ENCODE assay signal across 26 mouse cellular contexts in genomic region chr13:39968349-39969016, GRCm38 (mm10).
DNase-seq lines count a peak whose midpoint lies in the region; ATAC-seq lines count a peak whose summit lies in the region.
"Had no signal": no experiment of that assay in that cellular context is flagged by ENCODE, and none has a peak within 500 bp of the region (broad histone marks: within the 10 kb centered on the region; RNA-seq: fewer than 3 reads in every experiment).

No protein-coding gene starts in this region.

- H3K4me2 ChIP-seq in limb, embryonic 11.5 days (ENCODE audit: low read depth, severe bottlenecking), result no peak overlapping the region
- no peak overlapping the region for H3K4me2 ChIP-seq in embryonic facial prominence, embryonic 14.5 days (ENCODE audit: low read depth, low read length)
- H3K4me2 ChIP-seq in limb, embryonic 13.5 days (replicated peaks), result 0 out of 2 replicates have a peak overlapping the region, but pooled peaks have one; percentile 1
- H3K4me2 ChIP-seq: embryonic facial prominence, embryonic 12.5 days; forebrain, embryonic 12.5 days; forebrain, embryonic 15.5 days; heart, embryonic 12.5 days; heart, embryonic 15.5 days; hindbrain, embryonic 13.5 days had no signal

- H3K4me1 ChIP-seq in limb, embryonic 11.5 days (ENCODE audit: control insufficient read depth, insufficient read depth, low read length), result no peaks in the 10 kb centered on the region
- peaks cover 9% of the 10 kb centered on the region for H3K4me1 ChIP-seq in limb, embryonic 10.5 days
- H3K4me1 ChIP-seq in embryonic facial prominence, embryonic 14.5 days (ENCODE audit: control insufficient read depth, insufficient read depth, low read length), result no peaks in the 10 kb centered on the region
- peaks cover 9% of the 10 kb centered on the region; the same call in 1 of the 2 replicates for H3K4me1 ChIP-seq in limb, embryonic 13.5 days
- H3K4me1 ChIP-seq: forebrain, embryonic 12.5 days; forebrain, embryonic 15.5 days; heart, embryonic 12.5 days; heart, embryonic 15.5 days; hindbrain, embryonic 10.5 days; hindbrain, embryonic 13.5 days had no signal

- H3K36me3 ChIP-seq in limb, embryonic 11.5 days (ENCODE audit: control insufficient read depth, insufficient read depth, low read length), result no peaks in the 10 kb centered on the region
- no peaks in the 10 kb centered on the region for H3K36me3 ChIP-seq in limb, embryonic 10.5 days
- no peaks in the 10 kb centered on the region for H3K36me3 ChIP-seq in embryonic facial prominence, embryonic 14.5 days (ENCODE audit: control insufficient read depth, insufficient read depth, low read length)
- no peaks in the 10 kb centered on the region for H3K36me3 ChIP-seq in limb, embryonic 13.5 days
- H3K36me3 ChIP-seq: embryonic facial prominence, embryonic 12.5 days; forebrain, embryonic 12.5 days; forebrain, embryonic 15.5 days; heart, embryonic 12.5 days; heart, embryonic 15.5 days; hindbrain, embryonic 10.5 days; hindbrain, embryonic 13.5 days had no signal

- H3K4me3 ChIP-seq in limb, embryonic 11.5 days (ENCODE audit: low read depth, low read length), result no peak overlapping the region
- H3K4me3 ChIP-seq in limb, embryonic 10.5 days, result no peak overlapping the region
- H3K4me3 ChIP-seq in embryonic facial prominence, embryonic 14.5 days (ENCODE audit: low read depth, low read length), result no peak overlapping the region
- H3K4me3 ChIP-seq in limb, embryonic 13.5 days, result no peak overlapping the region
- H3K4me3 ChIP-seq: embryonic facial prominence, embryonic 12.5 days; erythroblast, embryonic 14.5 days; forebrain, embryonic 12.5 days; forebrain, embryonic 15.5 days; heart, embryonic 12.5 days; heart, embryonic 15.5 days; hindbrain, embryonic 10.5 days; hindbrain, embryonic 13.5 days had no signal

- no peaks in the 10 kb centered on the region for H3K9me3 ChIP-seq in limb, embryonic 11.5 days (ENCODE audit: control insufficient read depth, low read length)
- H3K9me3 ChIP-seq in limb, embryonic 10.5 days (replicated peaks), result no peaks in the 10 kb centered on the region
- peaks cover 5% of the 10 kb centered on the region; the same call in 1 of the 2 replicates for H3K9me3 ChIP-seq in embryonic facial prominence, embryonic 14.5 days (ENCODE audit: control insufficient read depth, low read length)
- H3K9me3 ChIP-seq in limb, embryonic 13.5 days, result peaks cover 6% of the 10 kb centered on the region
- H3K9me3 ChIP-seq: embryonic facial prominence, embryonic 12.5 days; forebrain, embryonic 12.5 days; heart, embryonic 15.5 days had no signal

- H3K27me3 ChIP-seq in limb, embryonic 11.5 days (ENCODE audit: control insufficient read depth, insufficient read depth, low read length), result no peaks in the 10 kb centered on the region
- H3K27me3 ChIP-seq in limb, embryonic 10.5 days (ENCODE audit: low read depth, poor library complexity, severe bottlenecking), result no peaks in the 10 kb centered on the region
- H3K27me3 ChIP-seq in embryonic facial prominence, embryonic 14.5 days (replicated peaks; ENCODE audit: control insufficient read depth, insufficient read depth, low read length), result no peaks in the 10 kb centered on the region
- peaks cover 6% of the 10 kb centered on the region; the same call in 1 of the 2 replicates for H3K27me3 ChIP-seq in limb, embryonic 13.5 days
- H3K27me3 ChIP-seq: embryonic facial prominence, embryonic 12.5 days; forebrain, embryonic 12.5 days; forebrain, embryonic 15.5 days; heart, embryonic 12.5 days; heart, embryonic 15.5 days; hindbrain, embryonic 13.5 days had no signal

- WGBS in limb, embryonic 11.5 days, result 64% methylated on average over 8 of the region's 8 CpGs
- 80% methylated on average over 8 of the region's 8 CpGs for WGBS in limb, embryonic 10.5 days
- WGBS in embryonic facial prominence, embryonic 14.5 days, result 44% methylated on average over 8 of the region's 8 CpGs
- 43% methylated on average over 8 of the region's 8 CpGs for WGBS in limb, embryonic 13.5 days

- peak; percentile 25 for DNase-seq in limb, embryonic 11.5 days (ENCODE audit: low spot score)
- DNase-seq in limb, embryonic 10.5 days (ENCODE audit: low spot score), result no peak
- DNase-seq in embryonic facial prominence, embryonic 14.5 days (ENCODE audit: low spot score), result peak; percentile 3
- no peak for DNase-seq in c-Kit-positive CD71-positive TER-119-positive erythroid progenitor cells, embryonic 14.5 days (ENCODE audit: low spot score)
- DNase-seq in adrenal gland, adult 18-20 months (ENCODE audit: low spot score in 2 of 2), result no peak
- DNase-seq: adrenal gland, adult 8-10 months; adrenal gland, postnatal 25 days; cerebellum, adult 18-20 months; cerebellum, adult 9-10 months; cerebellum, postnatal 14 days; gastrocnemius, postnatal 10 days; gastrocnemius, postnatal 36 days; heart, adult 11 months; heart, postnatal 10 days; heart, postnatal 36 days had no signal

- H3K9ac ChIP-seq in limb, embryonic 11.5 days (ENCODE audit: low read length), result no peak overlapping the region
- H3K9ac ChIP-seq in embryonic facial prominence, embryonic 14.5 days (ENCODE audit: low read depth, low read length), result no peak overlapping the region
- H3K9ac ChIP-seq in limb, embryonic 13.5 days, result no peak overlapping the region
- H3K9ac ChIP-seq: embryonic facial prominence, embryonic 12.5 days; forebrain, embryonic 12.5 days; forebrain, embryonic 15.5 days; heart, embryonic 12.5 days; heart, embryonic 15.5 days; hindbrain, embryonic 13.5 days had no signal

- no peak for ATAC-seq in limb, embryonic 11.5 days (ENCODE audit: insufficient number of reproducible peaks, low FRiP score, low TSS enrichment, low read depth)
- no peak for ATAC-seq in embryonic facial prominence, embryonic 14.5 days (ENCODE audit: low read depth)
- ATAC-seq in limb, embryonic 13.5 days (ENCODE audit: low FRiP score, low read depth), result peak; percentile 71
- ATAC-seq: CD4-positive, CD25-positive, alpha-beta regulatory T cell, adult 4 months; forebrain, embryonic 15.5 days; intestine, postnatal 0 days had no signal

- no peak overlapping the region for H3K27ac ChIP-seq in limb, embryonic 11.5 days (replicated peaks; ENCODE audit: low read depth, low read length)
- no peak overlapping the region for H3K27ac ChIP-seq in limb, embryonic 10.5 days
- no peak overlapping the region for H3K27ac ChIP-seq in embryonic facial prominence, embryonic 14.5 days (replicated peaks; ENCODE audit: low read depth, low read length)
- H3K27ac ChIP-seq in limb, embryonic 13.5 days, result no peak overlapping the region
- H3K27ac ChIP-seq: embryonic facial prominence, embryonic 12.5 days; forebrain, embryonic 12.5 days; forebrain, embryonic 15.5 days; heart, embryonic 15.5 days; hindbrain, embryonic 10.5 days; hindbrain, embryonic 13.5 days had no signal

Comparison
In these comparisons a context has a peak if more than half of its experiments do, and no peak if none do; other contexts are left out.
1. DNase-seq: peak in limb, embryonic 11.5 days (single experiment) and embryonic facial prominence, embryonic 14.5 days (single experiment); none in limb, embryonic 10.5 days (single experiment), c-Kit-positive CD71-positive TER-119-positive erythroid progenitor cells, embryonic 14.5 days (single experiment) and adrenal gland, adult 18-20 months (0 of 2).